Mouse (Mus musculus) macrophage (primary cell): ENCODE results near the gene Gimap4. TPM values are rescaled to one million over a fixed set of nuclear protein-coding genes. Genes with fewer than 3 reads are reported as not detected.

Experiments used
- H3K27ac ChIP-seq: fragments of 350-480 bp; formaldehyde crosslinking; 2 replicates; pipeline ENCODE4 v1.9.0; 2021
- H3K36me3 ChIP-seq: fragments of 350-480 bp; formaldehyde crosslinking; 2 replicates; pipeline ENCODE4 v1.9.0; 2021; ENCODE audit errors: inconsistent target
- H3K4me3 ChIP-seq: fragments of 350-480 bp; formaldehyde crosslinking; 2 replicates; pipeline ENCODE4 v1.9.0; 2021; ENCODE audit errors: inconsistent target
- H3K79me2 ChIP-seq: fragments of 350-480 bp; formaldehyde crosslinking; 2 replicates; pipeline ENCODE4 v1.9.0; 2021; ENCODE audit errors: inconsistent target
- WGBS: methylation state at CpG from one replicate; pipeline ENCODE4 v1.1.7; 2026; ENCODE audit warnings: inconsistent platforms; ENCODE audit not compliant: missing documents; 5-methylcytosine and 5-hydroxymethylcytosine counted together
- polyA plus RNA-seq: library from polyadenylated mRNA; stranded (reverse); fragments of 250-400 nt; gene quantifications from 3 replicates; pipeline ENCODE4 v1.2.4, GENCODE M21; 2018; ENCODE audit warnings: inconsistent platforms

The Gimap4 gene
- polyA plus RNA-seq, 1 experiment from 2014 or later: 1.1 TPM

- Histone ChIP-seq H3K79me2 (no peaks in the 10 kb centered on the region), H3K4me3 (no peak overlapping the region), H3K27ac (no peak overlapping the region), H3K36me3 (no peaks in the 10 kb centered on the region)
- 87% methylated on average over 7 of the region's 7 CpGs for WGBS
Measured at GRCm38 (mm10) chr6:48702146-48702545, 17.8 kb downstream of the Gimap4 start.

GRCm38 (mm10) chr6:48702601-48703000, 18.3 kb downstream of the Gimap4 start:
- Histone ChIP-seq H3K79me2 (no peaks in the 10 kb centered on the region), H3K4me3 (no peak overlapping the region), H3K27ac (no peak overlapping the region), H3K36me3 (no peaks in the 10 kb centered on the region)
- 81% methylated on average over 5 of the region's 5 CpGs for whole genome bisulfite sequencing

- no peak overlapping the region for H3K27ac ChIP-seq
- H3K79me2 ChIP-seq: no peaks in the 10 kb centered on the region
- no peak overlapping the region for H3K4me3 ChIP-seq
- H3K36me3 ChIP-seq: no peaks in the 10 kb centered on the region
Measured at GRCm38 (mm10) chr6:48704146-48704545, 19.8 kb downstream of the Gimap4 start.

GRCm38 (mm10) chr6:48706130-48706529, 21.8 kb downstream of the Gimap4 start:
- H3K27ac ChIP-seq: no peak overlapping the region
- 43% methylated on average over 3 of the region's 3 CpGs for WGBS
- no peak overlapping the region for H3K4me3 ChIP-seq
- no peaks in the 10 kb centered on the region for H3K79me2 ChIP-seq
- no peaks in the 10 kb centered on the region for H3K36me3 ChIP-seq

GRCm38 (mm10) chr6:48718455-48718854, 34.1 kb downstream of the Gimap4 start, which contains the start of the genes Gm28053 and Gimap7:
Gm28053 (plus strand) TSS chr6:48718607.
Gimap7 (plus strand) TSS chr6:48718621.
- H3K79me2 ChIP-seq: no peaks in the 10 kb centered on the region
- H3K4me3 ChIP-seq: no peak within 1 kb of the TSS
- no peaks in the 10 kb centered on the region for H3K36me3 ChIP-seq
- no peak within 1 kb of the TSS for H3K27ac ChIP-seq
- 14% methylated on average over 2 of the region's 2 CpGs for WGBS

GRCm38 (mm10) chr6:48720326-48720725, 36.0 kb downstream of the Gimap4 start:
- Histone ChIP-seq H3K27ac (no peak overlapping the region), H3K79me2 (no peaks in the 10 kb centered on the region), H3K4me3 (no peak overlapping the region), H3K36me3 (no peaks in the 10 kb centered on the region)
- 96% methylated on average over 3 of the region's 4 CpGs for WGBS

- H3K4me3 ChIP-seq: no peak overlapping the region
- WGBS: 65% methylated on average over 8 of the region's 8 CpGs
- no peak overlapping the region for H3K27ac ChIP-seq
Measured at GRCm38 (mm10) chr6:48723468-48723867, 39.1 kb downstream of the Gimap4 start.

GRCm38 (mm10) chr6:48725476-48725875, 41.1 kb downstream of the Gimap4 start:
- WGBS: 25% methylated on average over 1 of the region's 1 CpGs
- Histone ChIP-seq H3K27ac (no peak overlapping the region), H3K4me3 (no peak overlapping the region), H3K79me2 (no peaks in the 10 kb centered on the region), H3K36me3 (no peaks in the 10 kb centered on the region)

More at GRCm38 (mm10) chr6:48723468-48723867, 39.1 kb downstream of the Gimap4 start:
- Histone ChIP-seq H3K36me3 (no peaks in the 10 kb centered on the region), H3K79me2 (no peaks in the 10 kb centered on the region)

- Histone ChIP-seq H3K36me3 (no peaks in the 10 kb centered on the region), H3K79me2 (no peaks in the 10 kb centered on the region), H3K4me3 (no peak overlapping the region), H3K27ac (no peak overlapping the region)
- 76% methylated on average over 5 of the region's 5 CpGs for WGBS
Measured at GRCm38 (mm10) chr6:48727761-48728160, 43.4 kb downstream of the Gimap4 start.

GRCm38 (mm10) chr6:48732864-48733304, 48.5 kb downstream of the Gimap4 start:
- 4% methylated on average over 8 of the region's 8 CpGs for WGBS
- no peak overlapping the region for H3K27ac ChIP-seq

GRCm38 (mm10) chr6:48733660-48734059, 49.3 kb downstream of the Gimap4 start:
- Histone ChIP-seq H3K27ac (no peak overlapping the region), H3K4me3 (no peak overlapping the region), H3K79me2 (no peaks in the 10 kb centered on the region), H3K36me3 (no peaks in the 10 kb centered on the region)
- WGBS: 75% methylated on average over 1 of the region's 1 CpGs

More at GRCm38 (mm10) chr6:48732864-48733304, 48.5 kb downstream of the Gimap4 start:
- H3K36me3 ChIP-seq: no peaks in the 10 kb centered on the region
- H3K79me2 ChIP-seq: no peaks in the 10 kb centered on the region
- no peak overlapping the region for H3K4me3 ChIP-seq

GRCm38 (mm10) chr6:48737053-48737452, 52.7 kb downstream of the Gimap4 start:
- H3K27ac ChIP-seq: no peak overlapping the region
- no peaks in the 10 kb centered on the region for H3K79me2 ChIP-seq
- H3K4me3 ChIP-seq: no peak overlapping the region
- 0% methylated on average over 2 of the region's 2 CpGs for WGBS
- H3K36me3 ChIP-seq: no peaks in the 10 kb centered on the region

- Histone ChIP-seq H3K4me3 (no peak overlapping the region), H3K79me2 (no peaks in the 10 kb centered on the region), H3K27ac (no peak overlapping the region), H3K36me3 (no peaks in the 10 kb centered on the region)
- 65% methylated on average over 5 of the region's 5 CpGs for WGBS
Measured at GRCm38 (mm10) chr6:48737688-48738087, 53.3 kb downstream of the Gimap4 start.

GRCm38 (mm10) chr6:48738961-48739779, 54.8 kb downstream of the Gimap4 start, which contains the start of gene Gimap1:
Gimap1 (plus strand) TSS chr6:48739054.
- Histone ChIP-seq H3K79me2 (no peaks in the 10 kb centered on the region), H3K4me3 (no peak within 1 kb of the TSS), H3K27ac (no peak within 1 kb of the TSS), H3K36me3 (no peaks in the 10 kb centered on the region)
- WGBS: 5% methylated on average over 15 of the region's 15 CpGs

GRCm38 (mm10) chr6:48739780-48740055, 55.4 kb downstream of the Gimap4 start:
- WGBS: 12% methylated on average over 3 of the region's 3 CpGs
- Histone ChIP-seq H3K36me3 (no peaks in the 10 kb centered on the region), H3K4me3 (no peak overlapping the region), H3K27ac (no peak overlapping the region), H3K79me2 (no peaks in the 10 kb centered on the region)
